Comparison of ENCODE assay signal across 36 mouse cellular contexts in the genomic region with DNA sequence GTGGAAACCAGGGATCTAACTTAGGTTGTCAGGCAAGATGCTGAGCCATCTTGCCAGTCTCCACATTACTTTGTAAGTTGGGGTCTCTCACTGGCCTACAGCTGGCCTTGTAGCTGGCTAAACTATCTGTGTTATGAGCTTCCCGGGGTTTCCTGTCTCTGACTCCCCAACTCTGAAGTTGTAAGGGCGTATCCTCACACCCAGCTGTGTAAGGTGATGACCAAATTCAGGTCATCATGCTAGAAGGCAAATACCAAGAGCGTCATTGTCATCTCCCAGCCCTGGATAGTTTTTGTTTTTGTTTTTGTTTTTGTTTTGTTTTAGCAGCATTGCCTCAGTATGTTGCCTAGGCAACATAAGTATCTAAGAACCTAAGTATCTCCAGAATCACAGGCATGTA. TPM values are rescaled to one million over a fixed set of nuclear protein-coding genes. Genes with fewer than 3 reads are reported as not detected.
"Had no signal": no experiment of that assay in that cellular context is flagged by ENCODE, and none has a peak within 500 bp of the region (broad histone marks: within the 10 kb centered on the region; RNA-seq: fewer than 3 reads in every experiment).

No protein-coding gene starts in this region.

- H3K36me3 ChIP-seq: heart, embryonic 10.5 days; heart, embryonic 12.5 days; heart, embryonic 13.5 days; heart, embryonic 15.5 days; hindbrain, embryonic 10.5 days; hindbrain, embryonic 12.5 days; hindbrain, embryonic 13.5 days; hindbrain, embryonic 15.5 days; intestine, embryonic 15.5 days; kidney, embryonic 15.5 days had no signal

- DNase-seq: heart, postnatal 10 days; heart, postnatal 14 days; heart, postnatal 36 days; heart, postnatal 4 days; kidney, adult 11 months; kidney, adult 18-20 months; kidney, adult 8-10 months; kidney, adult 9 months; kidney, postnatal 10 days; kidney, postnatal 14 days; kidney, postnatal 25 days; kidney, postnatal 36 days; kidney, postnatal 4 days; layer of hippocampus, adult 9-11 months; layer of hippocampus, postnatal 36 days had no signal

- H3K27me3 ChIP-seq: hindbrain, embryonic 12.5 days; hindbrain, embryonic 13.5 days; hindbrain, embryonic 15.5 days; intestine, embryonic 15.5 days; kidney, embryonic 15.5 days had no signal

- H3K27ac ChIP-seq: heart, embryonic 10.5 days; heart, embryonic 13.5 days; heart, embryonic 15.5 days; hindbrain, embryonic 10.5 days; hindbrain, embryonic 12.5 days; hindbrain, embryonic 13.5 days; hindbrain, embryonic 14.5 days; hindbrain, embryonic 15.5 days; hindbrain, postnatal 0 days; intestine, embryonic 15.5 days; kidney, embryonic 15.5 days; kidney, postnatal 0 days; layer of hippocampus, adult 2 months; left cerebral cortex, adult 2 months had no signal

- H3K4me3 ChIP-seq: heart, embryonic 10.5 days; heart, embryonic 12.5 days; heart, embryonic 13.5 days; heart, embryonic 15.5 days; hindbrain, embryonic 10.5 days; hindbrain, embryonic 12.5 days; hindbrain, embryonic 13.5 days; hindbrain, embryonic 15.5 days; intestine, embryonic 15.5 days; kidney, embryonic 15.5 days; layer of hippocampus, adult 2 months; left cerebral cortex, adult 2 months had no signal

- H3K4me1 ChIP-seq: heart, embryonic 12.5 days had no signal

RNA-seq across cellular contexts. Expression of gene Cdhr5, which starts 6.0 kb away (rescaled TPM):
- polyA plus RNA-seq: heart, embryonic 10.5 days; heart, embryonic 11.5 days; heart, embryonic 12.5 days; heart, embryonic 13.5 days; heart, embryonic 14.5 days; heart, postnatal 0 days; hindbrain, embryonic 10.5 days; hindbrain, embryonic 11.5 days; hindbrain, embryonic 12.5 days; hindbrain, embryonic 13.5 days; hindbrain, embryonic 14.5 days; hindbrain, embryonic 15.5 days; hindbrain, embryonic 16.5 days; inflammation-experienced regulatory T-cells, adult 6 months had no signal

RNA-seq across cellular contexts. Expression of gene Sct, which starts 8.3 kb away (rescaled TPM):
- polyA plus RNA-seq: inflammation-experienced regulatory T-cells, adult 6 months had no signal

RNA-seq across cellular contexts. Expression of gene Drd4, which starts 21.2 kb away (rescaled TPM):
- polyA plus RNA-seq: heart, embryonic 13.5 days; heart, embryonic 14.5 days; inflammation-experienced regulatory T-cells, adult 6 months had no signal
